Mouse (Mus musculus): Measurements from ENCODE around the gene Kif3b. TPM values are rescaled to one million over a fixed set of nuclear protein-coding genes. Genes with fewer than 3 reads are reported as not detected.
"Not testable (repeated sequence)": the region's sequence is repeated elsewhere in the genome, so short reads cannot be mapped to it uniquely, and the experiment has no call there.

Gene Kif3b
- polyA plus RNA-seq, 1 experiment from 2014 or later, result 26.9 TPM

DNA sequence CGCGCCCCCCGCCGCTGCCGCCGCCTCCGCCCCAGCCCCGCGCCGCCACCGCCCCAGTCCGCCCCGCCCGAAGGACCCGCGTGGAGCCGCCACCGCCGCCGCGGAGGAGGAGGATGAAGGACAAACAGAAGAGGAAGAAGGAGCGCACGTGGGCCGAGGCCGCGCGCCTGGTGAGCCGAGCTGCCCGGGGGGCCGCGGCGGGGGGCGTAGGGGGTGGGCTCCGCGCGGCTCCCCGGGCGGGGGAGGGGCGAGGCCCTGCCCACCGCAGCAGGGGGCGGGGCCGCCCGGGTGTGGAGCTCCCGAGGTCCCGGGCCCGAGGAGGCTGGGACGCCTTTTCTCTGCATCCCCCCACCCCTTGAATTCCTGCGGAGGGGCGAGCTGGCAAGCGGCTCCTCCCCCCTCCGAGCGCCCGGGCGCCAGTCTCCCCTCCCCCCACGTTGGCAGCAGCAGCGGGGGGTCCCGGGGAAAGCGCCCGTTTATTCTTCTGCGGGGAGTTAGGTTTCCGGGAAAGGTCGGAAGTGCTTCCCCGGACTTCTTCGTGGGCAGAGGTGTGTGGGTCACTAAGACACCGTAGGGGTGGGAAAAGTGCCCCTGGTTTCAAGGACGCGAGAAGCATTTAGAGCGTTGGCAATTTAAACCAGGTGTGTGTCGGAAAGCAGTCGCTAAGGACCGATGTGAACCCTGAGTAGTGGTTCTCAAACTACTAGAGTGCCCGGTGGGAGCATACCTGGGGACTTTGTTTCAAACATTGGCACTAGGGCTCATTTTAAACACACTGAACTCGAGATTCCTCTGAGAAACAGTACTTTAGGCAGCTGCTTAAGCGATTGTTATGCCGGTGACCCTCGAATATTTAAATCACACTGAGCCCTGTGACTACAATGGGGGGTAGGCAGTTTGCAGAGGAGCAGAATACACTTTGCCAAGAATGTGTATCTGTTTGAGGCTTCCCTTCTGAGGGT is 55.3 kb downstream of the Kif3b start:
- Histone ChIP-seq H3K27ac (ENCODE audit: low read length) (peak overlapping the region; percentile 96), H3K4me2 (ENCODE audit: low read length) (peak overlapping the region; percentile 62), H3K9me3 (replicated peaks; ENCODE audit: control insufficient read depth, low read length, poor library complexity, severe bottlenecking) (no peaks in the 10 kb centered on the region), H3K4me1 (ENCODE audit: control insufficient read depth, insufficient read depth, low read length) (peaks cover 32% of the 10 kb centered on the region), H3K36me3 (ENCODE audit: control insufficient read depth, insufficient read depth, low read length) (no peaks in the 10 kb centered on the region), H3K27me3 (ENCODE audit: control insufficient read depth, insufficient read depth, low read depth, low read length) (no peaks in the 10 kb centered on the region), H3K4me3 (ENCODE audit: low read depth, low read length) (peak overlapping the region; percentile 88), H3K9ac (ENCODE audit: low read depth, low read length) (peak overlapping the region; percentile 79)
- under 1% methylated on average over 60 of the region's 76 CpGs for WGBS
- peak; percentile 21 for ATAC-seq

DNA sequence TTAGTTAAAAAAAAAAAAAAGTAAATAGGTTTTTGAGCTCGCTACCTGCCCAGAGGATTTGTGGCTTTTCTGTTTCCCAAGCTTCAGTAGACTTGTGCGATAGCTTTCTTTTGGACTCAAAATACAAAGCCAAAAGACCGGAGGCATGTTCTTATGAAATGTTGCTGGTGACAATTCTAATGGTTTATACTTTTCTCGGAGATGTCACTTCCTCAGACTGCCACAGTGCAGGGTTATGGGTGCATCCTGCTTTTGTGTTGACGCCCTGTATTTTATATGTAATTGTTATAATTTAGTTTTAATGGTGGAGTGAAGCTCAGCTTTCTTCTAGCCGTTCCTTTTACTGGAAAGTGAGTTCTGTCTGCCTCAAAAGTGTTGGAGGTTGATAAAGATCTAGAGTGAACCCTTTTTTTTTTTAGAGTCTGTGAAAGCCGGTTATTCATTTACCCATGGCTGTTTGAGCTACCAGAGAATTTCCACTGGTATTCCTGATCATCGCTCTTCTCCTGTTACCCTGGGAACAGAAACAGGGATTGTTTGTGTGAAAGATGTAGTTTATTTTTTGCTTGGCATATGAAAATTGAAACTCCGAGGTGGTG is 56.1 kb downstream of the Kif3b start:
- H3K9me3 ChIP-seq (replicated peaks; ENCODE audit: control insufficient read depth, low read length, poor library complexity, severe bottlenecking), result no peaks in the 10 kb centered on the region
- H3K36me3 ChIP-seq (ENCODE audit: control insufficient read depth, insufficient read depth, low read length), result no peaks in the 10 kb centered on the region
- H3K4me3 ChIP-seq (ENCODE audit: low read depth, low read length), result peak overlapping the region; percentile 88
- peaks cover 32% of the 10 kb centered on the region for H3K4me1 ChIP-seq (ENCODE audit: control insufficient read depth, insufficient read depth, low read length)
- H3K27me3 ChIP-seq (ENCODE audit: control insufficient read depth, insufficient read depth, low read depth, low read length), result no peaks in the 10 kb centered on the region
- WGBS, result 8% methylated on average over 9 of the region's 9 CpGs
- no peak for ATAC-seq
- H3K27ac ChIP-seq (ENCODE audit: low read length), result peak overlapping the region; percentile 96
- H3K9ac ChIP-seq (ENCODE audit: low read depth, low read length), result peak overlapping the region; percentile 79
- peak overlapping the region; percentile 62 for H3K4me2 ChIP-seq (ENCODE audit: low read length)

DNA sequence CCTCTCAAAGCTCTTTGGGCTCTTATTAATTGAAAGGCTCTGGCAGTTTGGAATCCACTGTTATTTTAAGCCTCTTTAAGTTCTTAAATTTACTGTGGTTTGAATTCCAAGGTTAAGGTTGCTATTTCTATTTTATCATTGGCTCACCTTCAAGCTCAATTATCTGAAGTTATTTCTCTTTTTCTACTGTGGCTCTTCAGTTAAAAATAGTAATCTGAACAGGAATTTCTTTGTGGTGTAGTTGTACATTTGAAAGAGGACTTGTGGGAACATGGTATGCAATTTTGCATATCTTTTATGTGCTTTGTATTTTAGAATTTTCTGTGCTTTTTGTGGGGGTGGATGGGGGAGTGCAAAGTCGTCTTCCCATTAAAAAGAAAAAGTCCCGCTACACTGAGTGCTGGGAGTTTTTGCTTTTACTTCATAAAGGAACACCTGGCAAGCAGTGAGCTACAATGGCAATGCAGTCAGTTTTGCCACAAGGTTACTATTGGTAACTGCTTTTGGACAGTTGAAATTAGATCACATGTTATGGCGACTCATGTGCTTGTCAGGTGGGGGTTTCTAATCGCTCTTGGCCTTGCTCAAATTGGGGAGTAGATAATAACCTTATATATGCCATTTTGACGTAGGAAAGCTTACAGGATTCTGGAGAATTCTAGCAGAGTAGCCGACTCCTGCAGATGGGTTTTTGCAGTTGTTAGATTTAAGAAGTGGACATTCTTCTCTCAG is 57.1 kb downstream of the Kif3b start:
- peaks cover 3% of the 10 kb centered on the region; the same call in 1 of the 2 replicates for H3K36me3 ChIP-seq (ENCODE audit: control insufficient read depth, insufficient read depth, low read length)
- H3K9me3 ChIP-seq (replicated peaks; ENCODE audit: control insufficient read depth, low read length, poor library complexity, severe bottlenecking), result no peaks in the 10 kb centered on the region
- no peaks in the 10 kb centered on the region for H3K27me3 ChIP-seq (ENCODE audit: control insufficient read depth, insufficient read depth, low read depth, low read length)
- WGBS, result 48% methylated on average over 6 of the region's 6 CpGs
- H3K27ac ChIP-seq (ENCODE audit: low read length), result no peak overlapping the region
- H3K4me2 ChIP-seq (ENCODE audit: low read length), result peak overlapping the region; percentile 62
- ATAC-seq, result no peak
- H3K9ac ChIP-seq (ENCODE audit: low read depth, low read length), result no peak overlapping the region
- peaks cover 32% of the 10 kb centered on the region for H3K4me1 ChIP-seq (ENCODE audit: control insufficient read depth, insufficient read depth, low read length)
- no peak overlapping the region for H3K4me3 ChIP-seq (ENCODE audit: low read depth, low read length)

- whole genome bisulfite sequencing, result 51% methylated on average over 6 of the region's 6 CpGs
- H3K4me1 ChIP-seq (ENCODE audit: control insufficient read depth, insufficient read depth, low read length), result peaks cover 27% of the 10 kb centered on the region
Measured at GRCm38 (mm10) chr2:153350552-153351181, 59.5 kb downstream of the Kif3b start.

DNA sequence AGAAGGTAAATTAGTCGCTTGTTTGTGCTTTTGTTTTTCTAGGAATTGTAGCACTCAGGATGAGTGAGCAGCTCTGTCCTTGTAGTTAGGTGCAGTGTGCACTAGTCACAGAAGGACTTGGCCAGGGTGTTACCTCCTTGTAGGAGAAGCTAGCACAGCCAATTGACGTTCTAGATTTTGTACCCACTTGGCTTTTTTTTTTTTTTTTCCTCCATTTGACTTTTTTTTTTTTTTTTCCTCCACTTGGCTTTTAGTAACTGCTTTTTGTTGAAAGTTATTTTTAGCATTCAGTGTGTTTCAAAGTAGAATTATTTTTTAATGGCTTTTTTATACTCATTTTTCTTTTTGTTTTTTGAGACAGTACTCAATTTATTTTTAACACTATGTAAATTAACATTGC is 63.4 kb downstream of the Kif3b start:
- no peak for ATAC-seq
- H3K36me3 ChIP-seq (ENCODE audit: control insufficient read depth, insufficient read depth, low read length), result peaks cover 23% of the 10 kb centered on the region
- H3K4me2 ChIP-seq (ENCODE audit: low read length), result no peak overlapping the region
- WGBS, result 89% methylated on average over 2 of the region's 2 CpGs
- no peaks in the 10 kb centered on the region for H3K27me3 ChIP-seq (ENCODE audit: control insufficient read depth, insufficient read depth, low read depth, low read length)
- no peaks in the 10 kb centered on the region for H3K9me3 ChIP-seq (replicated peaks; ENCODE audit: control insufficient read depth, low read length, poor library complexity, severe bottlenecking)
- peaks cover 11% of the 10 kb centered on the region for H3K4me1 ChIP-seq (ENCODE audit: control insufficient read depth, insufficient read depth, low read length)
- H3K27ac ChIP-seq (ENCODE audit: low read length), result no peak overlapping the region
- no peak overlapping the region for H3K4me3 ChIP-seq (ENCODE audit: low read depth, low read length)
- H3K9ac ChIP-seq (ENCODE audit: low read depth, low read length), result no peak overlapping the region

More at GRCm38 (mm10) chr2:153350552-153351181, 59.5 kb downstream of the Kif3b start:
- no peak for ATAC-seq
- H3K4me3 ChIP-seq (ENCODE audit: low read depth, low read length), result no peak overlapping the region
- peaks cover 13% of the 10 kb centered on the region for H3K36me3 ChIP-seq (ENCODE audit: control insufficient read depth, insufficient read depth, low read length)
- H3K4me2 ChIP-seq (ENCODE audit: low read length), result no peak overlapping the region
- no peaks in the 10 kb centered on the region for H3K9me3 ChIP-seq (replicated peaks; ENCODE audit: control insufficient read depth, low read length, poor library complexity, severe bottlenecking)
- no peak overlapping the region for H3K9ac ChIP-seq (ENCODE audit: low read depth, low read length)
- H3K27me3 ChIP-seq (ENCODE audit: control insufficient read depth, insufficient read depth, low read depth, low read length), result no peaks in the 10 kb centered on the region
- no peak overlapping the region for H3K27ac ChIP-seq (ENCODE audit: low read length)

GRCm38 (mm10) chr2:153356784-153357183 is 65.6 kb downstream of the Kif3b start:
- peaks cover 23% of the 10 kb centered on the region for H3K36me3 ChIP-seq (ENCODE audit: control insufficient read depth, insufficient read depth, low read length)
- no peak overlapping the region for H3K9ac ChIP-seq (ENCODE audit: low read depth, low read length)

DNA sequence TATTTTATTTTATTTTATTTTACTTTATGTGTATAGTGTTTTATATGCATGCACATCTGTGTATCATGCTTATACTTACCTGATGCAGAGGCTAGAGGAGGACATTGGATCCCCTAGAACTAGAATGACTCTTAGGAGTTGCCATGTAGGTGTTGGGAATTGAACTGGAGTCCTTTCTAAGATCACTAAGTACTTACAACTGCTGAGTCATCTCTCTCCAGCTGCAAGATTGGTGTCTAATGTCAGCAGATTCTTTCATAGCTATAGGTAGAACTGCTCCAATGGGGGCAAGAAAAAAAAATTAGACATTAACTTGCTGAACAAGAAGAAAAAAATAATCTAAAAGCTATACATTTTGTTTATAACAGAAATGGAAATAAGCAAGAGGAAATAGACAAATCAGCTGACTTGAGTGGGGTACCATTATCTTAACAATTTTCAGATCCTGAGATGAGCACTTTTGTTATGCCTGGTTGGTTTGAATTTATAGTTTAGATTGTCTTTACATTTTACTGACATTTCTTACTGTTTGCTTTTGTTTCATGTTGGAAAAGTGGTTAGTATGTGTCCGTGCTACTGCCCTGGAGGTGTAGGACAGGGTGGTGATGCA is 70.0 kb downstream of the Kif3b start:
- Histone ChIP-seq H3K4me2 (ENCODE audit: low read length) (no peak overlapping the region), H3K4me3 (ENCODE audit: low read depth, low read length) (no peak overlapping the region), H3K27me3 (ENCODE audit: control insufficient read depth, insufficient read depth, low read depth, low read length) (no peaks in the 10 kb centered on the region), H3K9me3 (replicated peaks; ENCODE audit: control insufficient read depth, low read length, poor library complexity, severe bottlenecking) (no peaks in the 10 kb centered on the region), H3K27ac (ENCODE audit: low read length) (no peak overlapping the region), H3K36me3 (ENCODE audit: control insufficient read depth, insufficient read depth, low read length) (peaks cover 10% of the 10 kb centered on the region; the same call in 1 of the 2 replicates), H3K4me1 (ENCODE audit: control insufficient read depth, insufficient read depth, low read length) (no peaks in the 10 kb centered on the region), H3K9ac (ENCODE audit: low read depth, low read length) (no peak overlapping the region)
- 91% methylated on average over 1 of the region's 1 CpGs for WGBS
- no peak for ATAC-seq

More at GRCm38 (mm10) chr2:153356784-153357183, 65.6 kb downstream of the Kif3b start:
- Histone ChIP-seq H3K4me3 (ENCODE audit: low read depth, low read length) (no peak overlapping the region), H3K9me3 (replicated peaks; ENCODE audit: control insufficient read depth, low read length, poor library complexity, severe bottlenecking) (no peaks in the 10 kb centered on the region), H3K27me3 (ENCODE audit: control insufficient read depth, insufficient read depth, low read depth, low read length) (no peaks in the 10 kb centered on the region), H3K4me1 (ENCODE audit: control insufficient read depth, insufficient read depth, low read length) (no peaks in the 10 kb centered on the region), H3K27ac (ENCODE audit: low read length) (no peak overlapping the region), H3K4me2 (ENCODE audit: low read length) (no peak overlapping the region)
- ATAC-seq, result no peak
- WGBS, result 95% methylated on average over 4 of the region's 4 CpGs

- not testable (repeated sequence) for H3K4me3 ChIP-seq (ENCODE audit: low read depth, low read length); H3K4me1 ChIP-seq (ENCODE audit: control insufficient read depth, insufficient read depth, low read length); H3K36me3 ChIP-seq (ENCODE audit: control insufficient read depth, insufficient read depth, low read length); H3K27me3 ChIP-seq (ENCODE audit: control insufficient read depth, insufficient read depth, low read depth, low read length); H3K9me3 ChIP-seq (replicated peaks; ENCODE audit: control insufficient read depth, low read length, poor library complexity, severe bottlenecking); ATAC-seq; H3K9ac ChIP-seq (ENCODE audit: low read depth, low read length); H3K4me2 ChIP-seq (ENCODE audit: low read length); H3K27ac ChIP-seq (ENCODE audit: low read length)
- 94% methylated on average over 14 of the region's 14 CpGs for WGBS
Measured at GRCm38 (mm10) chr2:153364531-153364930, 73.3 kb downstream of the Kif3b start.
